ENCODE assay signal across 12 mouse cellular contexts in genomic region chr3:37788366-37788765, GRCm38 (mm10).
DNase-seq lines count a peak whose midpoint lies in the region; ATAC-seq and TF ChIP-seq lines count a peak whose summit lies in the region.
"Had no signal": no experiment of that assay in that cellular context is flagged by ENCODE, and none has a peak within 500 bp of the region (broad histone marks: within the 10 kb centered on the region; RNA-seq: fewer than 3 reads in every experiment).

No protein-coding gene starts in this region.

- H3K4me2 ChIP-seq in heart, embryonic 13.5 days: peak overlapping the region; percentile 15
- H3K4me2 ChIP-seq in heart, embryonic 12.5 days: no peak overlapping the region
- H3K4me2 ChIP-seq in lung, embryonic 16.5 days (ENCODE audit: low read depth, low read length): no peak overlapping the region
- H3K4me2 ChIP-seq: lung, embryonic 15.5 days had no signal

- no peaks in the 10 kb centered on the region for H3K36me3 ChIP-seq in heart, embryonic 13.5 days
- no peaks in the 10 kb centered on the region for H3K36me3 ChIP-seq in heart, embryonic 12.5 days
- H3K36me3 ChIP-seq in lung, embryonic 16.5 days (ENCODE audit: control insufficient read depth, insufficient read depth, low read length): no peaks in the 10 kb centered on the region
- H3K36me3 ChIP-seq: lung, embryonic 15.5 days; midbrain, embryonic 10.5 days had no signal

- WGBS in heart, embryonic 13.5 days: 40% methylated on average over 9 of the region's 9 CpGs
- 48% methylated on average over 9 of the region's 9 CpGs for WGBS in heart, embryonic 12.5 days
- 61% methylated on average over 9 of the region's 9 CpGs for WGBS in lung, embryonic 16.5 days
- WGBS in lung, adult 2 months: 53% methylated on average over 9 of the region's 9 CpGs

- no peak overlapping the region for H3K4me3 ChIP-seq in heart, embryonic 13.5 days
- no peak overlapping the region for H3K4me3 ChIP-seq in heart, embryonic 12.5 days
- H3K4me3 ChIP-seq in lung, embryonic 16.5 days (ENCODE audit: low read length): no peak overlapping the region
- no peak overlapping the region for H3K4me3 ChIP-seq in lung, adult 2 months (replicated peaks; ENCODE audit: extremely low read depth, low read depth, low read length)
- H3K4me3 ChIP-seq: lung, embryonic 15.5 days; midbrain, embryonic 10.5 days had no signal

- DNase-seq in lung, adult 2 months: no peak
- peak; percentile 20 to 36 for DNase-seq in kidney, postnatal 4 days
- peak; percentile 27 for DNase-seq in telencephalon, adult 2 months (ENCODE audit: low read depth, low spot score)
- DNase-seq in testis, postnatal 10 days (ENCODE audit: low spot score): no peak
- DNase-seq: cerebellum, postnatal 10 days; thymus, postnatal 4 days had no signal

- no peak for ATAC-seq in heart, embryonic 13.5 days (ENCODE audit: extremely low read depth, insufficient number of reproducible peaks, low FRiP score, low TSS enrichment)
- no peak for ATAC-seq in heart, embryonic 12.5 days (ENCODE audit: insufficient number of reproducible peaks, low FRiP score)
- ATAC-seq in lung, embryonic 16.5 days (ENCODE audit: low read depth): no peak
- ATAC-seq: Patski had no signal

- TF ChIP-seq CTCF in lung, adult 2 months (IDR thresholded peaks at IDR 0.05; ENCODE audit: insufficient read depth, low read length): no peak

- H3K9ac ChIP-seq in heart, embryonic 13.5 days: no peak overlapping the region
- no peak overlapping the region for H3K9ac ChIP-seq in heart, embryonic 12.5 days
- H3K9ac ChIP-seq in lung, embryonic 16.5 days (ENCODE audit: low read length): no peak overlapping the region
- H3K9ac ChIP-seq: lung, embryonic 15.5 days had no signal

- H3K9me3 ChIP-seq in heart, embryonic 13.5 days: no peaks in the 10 kb centered on the region
- no peaks in the 10 kb centered on the region for H3K9me3 ChIP-seq in heart, embryonic 12.5 days (replicated peaks)
- no peaks in the 10 kb centered on the region for H3K9me3 ChIP-seq in lung, embryonic 16.5 days (ENCODE audit: control insufficient read depth, low read length)
- H3K9me3 ChIP-seq: lung, embryonic 15.5 days; midbrain, embryonic 10.5 days had no signal

- TF ChIP-seq POLR2A in lung, adult 2 months (IDR thresholded peaks at IDR 0.05; ENCODE audit: borderline replicate concordance, extremely low read depth, low read depth, low read length): no peak

- H3K4me1 ChIP-seq in heart, embryonic 13.5 days: peaks cover 25% of the 10 kb centered on the region
- peaks cover 26% of the 10 kb centered on the region for H3K4me1 ChIP-seq in heart, embryonic 12.5 days (replicated peaks)
- peaks cover 15% of the 10 kb centered on the region for H3K4me1 ChIP-seq in lung, embryonic 16.5 days (replicated peaks; ENCODE audit: control insufficient read depth, insufficient read depth, low read length)
- peaks cover 3% of the 10 kb centered on the region for H3K4me1 ChIP-seq in lung, adult 2 months (ENCODE audit: control insufficient read depth, insufficient read depth, low read length)
- H3K4me1 ChIP-seq: midbrain, embryonic 10.5 days had no signal

- peak overlapping the region; percentile 31 for H3K27ac ChIP-seq in heart, embryonic 13.5 days (replicated peaks)
- no peak overlapping the region for H3K27ac ChIP-seq in heart, embryonic 12.5 days (ENCODE audit: poor library complexity, severe bottlenecking)
- H3K27ac ChIP-seq in lung, embryonic 16.5 days (ENCODE audit: low read length): 0 out of 2 replicates have a peak overlapping the region, but pooled peaks have one; percentile 37
- H3K27ac ChIP-seq: lung, embryonic 15.5 days; midbrain, embryonic 10.5 days had no signal

- 0 out of 2 replicates have a peak, but pooled peaks cover 3% of the 10 kb centered on the region for H3K27me3 ChIP-seq in heart, embryonic 13.5 days (replicated peaks)
- H3K27me3 ChIP-seq in heart, embryonic 12.5 days (replicated peaks): no peaks in the 10 kb centered on the region
- H3K27me3 ChIP-seq in lung, embryonic 16.5 days (ENCODE audit: control insufficient read depth, insufficient read depth, low read depth, low read length): no peaks in the 10 kb centered on the region
- H3K27me3 ChIP-seq: lung, embryonic 15.5 days; Patski had no signal

Comparison
In these comparisons a context has a peak if more than half of its experiments do, and no peak if none do; other contexts are left out.
1. DNase-seq: peak in kidney, postnatal 4 days (2 of 2) and telencephalon, adult 2 months (single experiment); none in lung, adult 2 months (single experiment) and testis, postnatal 10 days (single experiment).